Mouse (Mus musculus) left cerebral cortex, adult 9 months (tissue): ENCODE data around the gene Bpifb2.
"Not testable (repeated sequence)": the region's sequence is repeated elsewhere in the genome, so short reads cannot be mapped to it uniquely, and the experiment has no call there.

Experiments used
- DNase-seq, 2 experiments: peaks; one replicate each; pipeline ENCODE4 v3.0.0; 2022; ENCODE audit warnings: low spot score in 2 of 2

Bpifb2 gene

GRCm38 (mm10) chr2:153874745-153875144, at the start of gene Bpifb2:
TSS of gene Bpifb2 (plus strand) at chr2:153875045.
- DNase-seq: no peak

- DNase-seq: not testable (repeated sequence)
Measured at GRCm38 (mm10) chr2:153825900-153826299, 48.9 kb upstream of the Bpifb2 start.

- no peak for DNase-seq
Measured at GRCm38 (mm10) chr2:153827171-153827830, 47.5 kb upstream of the Bpifb2 start.

- no peak for DNase-seq
Measured at GRCm38 (mm10) chr2:153828704-153829103, 46.1 kb upstream of the Bpifb2 start.

GRCm38 (mm10) chr2:153833291-153833690, 41.6 kb upstream of the Bpifb2 start:
- no peak for DNase-seq

GRCm38 (mm10) chr2:153842854-153843253, 32.0 kb upstream of the Bpifb2 start:
- no peak for DNase-seq

- DNase-seq: no peak
Measured at GRCm38 (mm10) chr2:153848389-153848788, 26.5 kb upstream of the Bpifb2 start.

GRCm38 (mm10) chr2:153850351-153851029, 24.4 kb upstream of the Bpifb2 start:
- no peak for DNase-seq

GRCm38 (mm10) chr2:153851030-153851360, 23.9 kb upstream of the Bpifb2 start:
- DNase-seq: peak in 1 of 2 experiments; percentile 51

GRCm38 (mm10) chr2:153853544-153853943, 21.3 kb upstream of the Bpifb2 start:
- DNase-seq: no peak

GRCm38 (mm10) chr2:153859581-153859980, 15.3 kb upstream of the Bpifb2 start:
- DNase-seq: no peak

- no peak for DNase-seq
Measured at GRCm38 (mm10) chr2:153860315-153860714, 14.5 kb upstream of the Bpifb2 start.

GRCm38 (mm10) chr2:153860715-153861114, 14.1 kb upstream of the Bpifb2 start:
- DNase-seq: no peak

GRCm38 (mm10) chr2:153861960-153862359, 12.9 kb upstream of the Bpifb2 start:
- no peak for DNase-seq

- DNase-seq: no peak
Measured at GRCm38 (mm10) chr2:153870984-153871383, 3.9 kb upstream of the Bpifb2 start, which contains the start of gene Sun5. TSS of gene Sun5 (minus strand) at chr2:153871084.

GRCm38 (mm10) chr2:153899111-153899510, 24.3 kb downstream of the Bpifb2 start:
- no peak for DNase-seq

- no peak for DNase-seq
Measured at GRCm38 (mm10) chr2:153900088-153900487, 25.2 kb downstream of the Bpifb2 start, which contains the start of gene Bpifb6. TSS of gene Bpifb6 (plus strand) at chr2:153900388.

- DNase-seq: no peak
Measured at GRCm38 (mm10) chr2:153902726-153903125, 27.9 kb downstream of the Bpifb2 start.

- DNase-seq: no peak
Measured at GRCm38 (mm10) chr2:153906626-153907025, 31.8 kb downstream of the Bpifb2 start.

- peak in 1 of 2 experiments; percentile 30 for DNase-seq
Measured at GRCm38 (mm10) chr2:153914151-153914550, 39.3 kb downstream of the Bpifb2 start.

GRCm38 (mm10) chr2:153917930-153918329, 43.1 kb downstream of the Bpifb2 start, which contains the start of gene Bpifb3:
TSS of gene Bpifb3 (plus strand) at chr2:153918230.
- DNase-seq: no peak

GRCm38 (mm10) chr2:153921246-153921645, 46.4 kb downstream of the Bpifb2 start:
- DNase-seq: peak in 1 of 2 experiments; percentile 50

GRCm38 (mm10) chr2:153929871-153930413, 55.1 kb downstream of the Bpifb2 start:
- DNase-seq: peak in 1 of 2 experiments; percentile 25
